Mouse (Mus musculus): ENCODE results near the gene Gm17720. TPM values are rescaled to one million over a fixed set of nuclear protein-coding genes. Genes with fewer than 3 reads are reported as not detected.

The Gm17720 gene
- polyA plus RNA-seq, 2 experiments, result not detected

DNA sequence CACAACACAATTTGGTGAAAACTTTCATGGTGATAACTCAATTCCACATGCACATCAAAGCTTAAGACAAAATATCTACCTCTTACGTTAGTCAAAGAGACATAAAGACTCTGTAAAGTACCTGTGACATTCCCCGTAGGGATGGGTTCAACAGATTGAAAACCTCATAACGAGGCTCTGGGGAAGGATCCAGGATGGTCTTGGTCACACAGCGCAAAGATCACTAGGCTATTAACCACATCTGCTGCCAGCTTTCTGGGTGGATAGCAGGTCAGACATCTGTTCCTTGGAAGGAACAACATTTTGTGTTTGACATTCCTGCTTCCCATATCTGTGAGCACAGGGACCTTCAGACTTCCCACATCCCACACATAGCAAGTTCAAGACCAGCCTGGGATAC is 32.8 kb downstream of the Gm17720 start:
- no peaks in the 10 kb centered on the region for H3K9me3 ChIP-seq (ENCODE audit: control insufficient read depth, low read length)
- H3K36me3 ChIP-seq (replicated peaks; ENCODE audit: control insufficient read depth, insufficient read depth, low read depth), result no peaks in the 10 kb centered on the region
- H3K4me2 ChIP-seq (ENCODE audit: low read depth), result no peak overlapping the region
- WGBS (ENCODE audit: insufficient replicate concordance), result 64% methylated on average over 4 of the region's 4 CpGs
- H3K9ac ChIP-seq (replicated peaks), result no peak overlapping the region
- DNase-seq (ENCODE audit: low read depth in 3 of 3, low spot score in 3 of 3), result no peak
- no peaks in the 10 kb centered on the region for H3K27me3 ChIP-seq (ENCODE audit: control insufficient read depth, insufficient read depth, low read length)
- H3K27ac ChIP-seq, result no peak overlapping the region
- H3K4me1 ChIP-seq (replicated peaks; ENCODE audit: control insufficient read depth in 2 of 2, insufficient read depth in 2 of 2, low read length in 1 of 2), result no peaks in the 10 kb centered on the region
- ATAC-seq (ENCODE audit: insufficient read depth), result no peak
- no peak overlapping the region for H3K4me3 ChIP-seq (ENCODE audit: insufficient read depth in 1 of 2, low read depth in 2 of 2, low read length in 2 of 2)
- TF ChIP-seq EP300 (IDR thresholded peaks at IDR 0.05; ENCODE audit: low read depth) (no peak), CTCF (IDR thresholded peaks at IDR 0.05; ENCODE audit: low read depth) (no peak)

DNA sequence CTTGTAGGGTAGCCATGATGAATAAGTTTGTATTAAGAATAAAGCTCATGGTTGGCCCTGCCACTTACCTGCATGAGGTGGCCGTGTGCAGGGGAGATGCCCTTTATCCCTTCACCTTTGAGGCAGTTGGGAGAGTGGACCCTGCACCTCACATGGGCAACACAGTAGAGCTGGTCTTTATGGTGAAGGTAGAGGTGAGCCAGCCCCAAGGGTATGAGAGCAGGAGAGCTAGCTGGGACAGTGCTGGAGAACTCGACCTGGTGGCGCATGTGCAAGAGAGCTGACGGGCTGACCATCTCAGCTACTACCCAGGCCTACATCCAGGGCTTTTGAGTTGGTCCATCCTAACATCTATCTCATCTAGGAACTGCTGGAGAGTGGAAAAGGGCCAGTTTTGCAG is 36.9 kb downstream of the Gm17720 start:
- ATAC-seq (ENCODE audit: insufficient read depth) (no peak), DNase-seq (ENCODE audit: low read depth in 3 of 3, low spot score in 3 of 3) (no peak)
- 66% methylated on average over 4 of the region's 4 CpGs for WGBS (ENCODE audit: insufficient replicate concordance)
- Histone ChIP-seq H3K4me3 (ENCODE audit: insufficient read depth in 1 of 2, low read depth in 2 of 2, low read length in 2 of 2) (no peak overlapping the region), H3K27me3 (ENCODE audit: control insufficient read depth, insufficient read depth, low read length) (no peaks in the 10 kb centered on the region), H3K9me3 (ENCODE audit: control insufficient read depth, low read length) (no peaks in the 10 kb centered on the region), H3K27ac (no peak overlapping the region), H3K36me3 (replicated peaks; ENCODE audit: control insufficient read depth, insufficient read depth, low read depth) (no peaks in the 10 kb centered on the region), H3K4me1 (replicated peaks; ENCODE audit: control insufficient read depth in 2 of 2, insufficient read depth in 2 of 2, low read length in 1 of 2) (no peaks in the 10 kb centered on the region), H3K9ac (replicated peaks) (no peak overlapping the region), H3K4me2 (ENCODE audit: low read depth) (no peak overlapping the region)
- TF ChIP-seq CTCF (IDR thresholded peaks at IDR 0.05; ENCODE audit: low read depth), result no peak
- no peak for TF ChIP-seq EP300 (IDR thresholded peaks at IDR 0.05; ENCODE audit: low read depth)

DNA sequence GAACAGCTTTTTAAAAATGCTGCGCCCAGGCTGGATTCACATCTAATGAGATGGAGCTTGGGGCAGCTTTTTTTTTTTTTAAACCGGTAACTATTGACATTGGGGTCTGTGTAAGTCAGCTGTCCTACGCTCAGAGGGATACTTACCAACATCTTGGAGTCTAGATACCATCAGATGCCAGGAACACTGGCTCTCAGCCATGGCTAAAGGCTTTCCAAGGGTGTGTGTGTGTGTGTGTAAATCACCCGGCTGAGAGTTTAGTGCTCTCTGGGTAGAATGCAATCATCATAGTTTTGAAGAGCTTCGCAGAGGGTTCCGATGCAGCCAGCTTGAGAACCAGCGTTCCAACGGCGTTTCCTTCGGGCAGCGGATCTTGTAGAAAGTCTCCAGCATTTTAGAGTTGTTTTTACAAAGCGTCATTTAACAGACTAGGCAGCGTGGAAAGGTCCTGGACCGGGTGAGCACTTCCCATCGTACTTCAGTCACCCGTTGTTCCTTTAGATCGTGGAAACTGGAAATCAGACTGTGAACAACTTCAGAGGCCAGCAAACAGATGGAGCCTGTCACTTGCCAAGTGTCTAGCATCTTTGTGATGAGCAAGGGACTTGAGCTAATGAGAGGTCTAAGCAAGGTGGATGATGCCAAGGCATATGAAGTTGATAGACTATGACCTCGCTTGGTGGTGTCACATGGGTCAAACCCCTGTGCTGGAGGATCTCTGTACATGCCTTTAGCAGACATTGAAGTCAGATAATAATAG is 37.8 kb downstream of the Gm17720 start:
- ATAC-seq (ENCODE audit: insufficient read depth), result no peak
- H3K9ac ChIP-seq (replicated peaks), result no peak overlapping the region
- no peaks in the 10 kb centered on the region for H3K9me3 ChIP-seq (ENCODE audit: control insufficient read depth, low read length)
- H3K4me3 ChIP-seq (ENCODE audit: insufficient read depth in 1 of 2, low read depth in 2 of 2, low read length in 2 of 2), result no peak overlapping the region
- H3K27me3 ChIP-seq (ENCODE audit: control insufficient read depth, insufficient read depth, low read length), result no peaks in the 10 kb centered on the region
- no peaks in the 10 kb centered on the region for H3K36me3 ChIP-seq (replicated peaks; ENCODE audit: control insufficient read depth, insufficient read depth, low read depth)
- H3K4me2 ChIP-seq (ENCODE audit: low read depth), result no peak overlapping the region
- no peak overlapping the region for H3K27ac ChIP-seq
- H3K4me1 ChIP-seq (replicated peaks; ENCODE audit: control insufficient read depth in 2 of 2, insufficient read depth in 2 of 2, low read length in 1 of 2), result no peaks in the 10 kb centered on the region
- DNase-seq (ENCODE audit: low read depth in 3 of 3, low spot score in 3 of 3), result no peak
- no peak for TF ChIP-seq CTCF (IDR thresholded peaks at IDR 0.05; ENCODE audit: low read depth)
- no peak for TF ChIP-seq EP300 (IDR thresholded peaks at IDR 0.05; ENCODE audit: low read depth)
- 77% methylated on average over 18 of the region's 18 CpGs for WGBS (ENCODE audit: insufficient replicate concordance)

DNA sequence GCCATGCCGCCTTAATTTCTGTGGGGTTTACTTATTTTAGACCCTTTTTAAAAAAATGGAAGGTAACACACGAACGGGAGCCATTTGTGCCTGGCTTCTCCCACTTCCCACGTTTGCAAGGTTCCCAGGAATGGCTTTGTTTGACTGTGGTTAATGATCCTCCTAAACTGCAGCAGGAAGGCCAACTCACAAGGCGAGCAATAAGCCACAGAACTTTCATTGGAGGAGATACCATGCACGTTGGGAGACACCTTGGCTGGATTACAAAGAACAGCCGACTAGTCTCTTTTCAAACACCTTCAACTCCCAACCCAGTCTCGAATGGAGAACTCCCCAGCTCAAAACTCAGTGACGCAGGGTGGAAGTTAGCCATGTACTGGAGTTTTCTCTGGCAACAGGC is 38.4 kb downstream of the Gm17720 start:
- DNase-seq (ENCODE audit: low read depth in 3 of 3, low spot score in 3 of 3), result no peak
- H3K4me3 ChIP-seq (ENCODE audit: insufficient read depth in 1 of 2, low read depth in 2 of 2, low read length in 2 of 2), result no peak overlapping the region
- no peaks in the 10 kb centered on the region for H3K27me3 ChIP-seq (ENCODE audit: control insufficient read depth, insufficient read depth, low read length)
- H3K4me2 ChIP-seq (ENCODE audit: low read depth), result no peak overlapping the region
- no peaks in the 10 kb centered on the region for H3K36me3 ChIP-seq (replicated peaks; ENCODE audit: control insufficient read depth, insufficient read depth, low read depth)
- H3K4me1 ChIP-seq (replicated peaks; ENCODE audit: control insufficient read depth in 2 of 2, insufficient read depth in 2 of 2, low read length in 1 of 2), result no peaks in the 10 kb centered on the region
- no peak overlapping the region for H3K27ac ChIP-seq
- TF ChIP-seq CTCF (IDR thresholded peaks at IDR 0.05; ENCODE audit: low read depth) (no peak), EP300 (IDR thresholded peaks at IDR 0.05; ENCODE audit: low read depth) (no peak)
- 53% methylated on average over 9 of the region's 9 CpGs for WGBS (ENCODE audit: insufficient replicate concordance)
- no peaks in the 10 kb centered on the region for H3K9me3 ChIP-seq (ENCODE audit: control insufficient read depth, low read length)
- H3K9ac ChIP-seq (replicated peaks), result no peak overlapping the region
- no peak for ATAC-seq (ENCODE audit: insufficient read depth)

DNA sequence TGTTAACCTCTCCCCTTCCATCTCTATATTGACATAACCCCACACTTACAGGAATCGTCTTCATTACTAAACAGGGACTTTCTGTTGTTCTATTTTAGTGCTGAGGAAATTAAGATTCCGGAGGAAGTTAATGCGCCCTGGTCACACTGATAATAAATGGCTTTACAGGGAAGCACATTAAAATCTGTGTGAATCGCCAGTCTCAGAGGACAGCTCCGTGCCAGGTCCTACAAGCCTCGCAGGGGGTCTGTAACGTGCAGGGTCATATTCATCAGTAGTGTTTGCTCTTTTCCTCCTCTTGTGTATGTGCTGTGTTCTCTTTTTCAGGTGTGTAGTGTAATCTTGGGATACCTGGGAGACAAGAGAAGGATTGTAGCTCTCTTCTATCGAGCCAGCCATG is 44.3 kb downstream of the Gm17720 start:
- Histone ChIP-seq H3K27me3 (ENCODE audit: control insufficient read depth, insufficient read depth, low read length) (no peaks in the 10 kb centered on the region), H3K4me1 (replicated peaks; ENCODE audit: control insufficient read depth in 2 of 2, insufficient read depth in 2 of 2, low read length in 1 of 2) (no peaks in the 10 kb centered on the region), H3K4me3 (ENCODE audit: insufficient read depth in 1 of 2, low read depth in 2 of 2, low read length in 2 of 2) (no peak overlapping the region), H3K9me3 (ENCODE audit: control insufficient read depth, low read length) (no peaks in the 10 kb centered on the region), H3K4me2 (ENCODE audit: low read depth) (no peak overlapping the region), H3K36me3 (replicated peaks; ENCODE audit: control insufficient read depth, insufficient read depth, low read depth) (no peaks in the 10 kb centered on the region), H3K27ac (no peak overlapping the region), H3K9ac (replicated peaks) (no peak overlapping the region)
- no peak for TF ChIP-seq CTCF (IDR thresholded peaks at IDR 0.05; ENCODE audit: low read depth)
- 63% methylated on average over 8 of the region's 8 CpGs for WGBS (ENCODE audit: insufficient replicate concordance)
- ATAC-seq (ENCODE audit: insufficient read depth), result no peak
- DNase-seq (ENCODE audit: low read depth in 3 of 3, low spot score in 3 of 3), result no peak
